Mouse (Mus musculus) limb, embryonic 15.5 days (tissue): Measurements from ENCODE around the gene Selenos. TPM values are rescaled to one million over a fixed set of nuclear protein-coding genes. Genes with fewer than 3 reads are reported as not detected.
A peak's percentile ranks its signal among the peaks of the same experiment; 100 is the strongest.

Experiments used
- ATAC-seq: fragments of 200-750 bp; cut with Nextera tagmentation; 2 replicates; pipeline ENCODE4 v1.8.0; 2017; ENCODE audit warnings: low read depth, moderate TSS enrichment; ENCODE audit not compliant: insufficient number of reproducible peaks, low FRiP score, low TSS enrichment
- H3K27ac ChIP-seq: fragments of 300-500 bp; sonication (generic); 2 replicates; pipeline ENCODE4 v1.5.1; 2015; ENCODE audit warnings: moderate library complexity, mild to moderate bottlenecking, inconsistent platforms
- H3K27me3 ChIP-seq: fragments of 300-500 bp; sonication (generic); 2 replicates; pipeline ENCODE4 v1.6.1; 2015; ENCODE audit warnings: inconsistent platforms
- H3K36me3 ChIP-seq: fragments of 300-500 bp; sonication (generic); 2 replicates; pipeline ENCODE4 v1.6.1; 2015; ENCODE audit warnings: inconsistent platforms
- H3K4me1 ChIP-seq: fragments of 300-500 bp; sonication (generic); 2 replicates; pipeline ENCODE4 v1.6.1; 2015; ENCODE audit warnings: inconsistent platforms
- H3K4me2 ChIP-seq: fragments of 300-500 bp; sonication (generic); 2 replicates; pipeline ENCODE4 v1.6.1; 2015; ENCODE audit warnings: mild to moderate bottlenecking, inconsistent platforms
- H3K4me3 ChIP-seq: fragments of 300-500 bp; sonication (generic); 2 replicates; pipeline ENCODE4 v1.5.1; 2015; ENCODE audit warnings: mild to moderate bottlenecking, inconsistent platforms
- H3K9ac ChIP-seq: fragments of 300-500 bp; sonication (generic); 2 replicates; pipeline ENCODE4 v1.6.1; 2015; ENCODE audit warnings: inconsistent platforms
- H3K9me3 ChIP-seq: fragments of 300-500 bp; sonication (generic); 2 replicates; pipeline ENCODE4 v1.6.1; 2016; ENCODE audit warnings: inconsistent platforms
- WGBS: fragments of 180-500 bp; shearing (Covaris S2); methylation state at CpG from one replicate; pipeline ENCODE4 v1.1.7; 2015; 5-methylcytosine and 5-hydroxymethylcytosine counted together
- polyA plus RNA-seq: library from polyadenylated mRNA; unstranded; fragments of >200 nt; fragmentation: Nextera tagmentation; extraction: Ambion mirVana; gene quantifications from 2 replicates; pipeline ENCODE4 v1.2.1, GENCODE M21; 2015

The Selenos gene
- polyA plus RNA-seq, 1 experiment from 2014 or later: 154 TPM

DNA sequence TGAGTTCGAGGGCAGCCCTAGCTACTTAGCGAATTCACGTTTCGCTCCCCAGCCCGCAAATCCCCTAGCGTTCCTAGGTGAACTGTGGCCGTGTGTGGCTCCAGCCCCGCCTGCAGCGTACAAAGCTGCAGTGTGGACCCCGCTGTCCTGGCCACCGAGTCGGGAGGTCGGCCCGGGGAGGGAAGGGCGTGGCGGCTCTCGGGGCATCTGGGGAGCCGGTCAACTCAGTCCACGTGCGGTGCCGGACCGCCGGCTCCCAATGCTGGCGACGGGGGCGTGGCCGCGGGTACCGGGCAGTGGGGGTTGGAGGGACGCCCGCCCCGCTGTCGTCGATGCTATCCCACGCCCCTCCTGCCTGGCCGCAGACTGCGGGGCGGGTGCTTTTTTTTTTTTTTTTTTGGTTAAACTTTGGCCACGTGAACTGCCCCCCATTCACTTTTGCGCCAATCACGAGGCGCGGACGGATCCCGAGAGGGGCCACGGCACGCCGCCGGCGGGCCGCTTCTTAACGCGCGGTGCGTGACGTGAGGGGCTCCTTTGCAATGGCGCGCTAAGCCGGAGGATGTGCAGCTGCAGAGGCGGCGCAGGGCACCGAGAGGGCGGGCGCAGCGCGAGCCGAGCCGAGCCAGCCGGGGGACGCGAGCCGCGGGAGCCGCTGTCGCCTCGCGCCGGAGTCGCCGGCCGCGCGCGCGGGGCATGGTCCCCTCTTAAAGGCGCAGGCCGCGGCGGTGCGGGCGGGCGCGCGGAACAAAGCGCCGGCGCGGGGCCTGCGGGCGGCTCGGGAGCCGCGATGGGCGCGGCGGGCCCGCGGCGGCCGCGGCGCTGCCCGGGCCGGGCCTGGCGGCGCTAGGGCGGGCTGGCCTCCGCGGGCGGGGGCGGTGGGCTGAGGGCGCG, 29.8 kb downstream of the Selenos start, which contains the start of gene Chsy1:
TSS of gene Chsy1 (plus strand) at position 555 of the 894 bp plus-strand sequence.
- ATAC-seq: peak; percentile 88
- peak within 1 kb of the TSS; percentile 92 for H3K9ac ChIP-seq
- H3K27ac ChIP-seq: peak within 1 kb of the TSS; percentile 96
- H3K27me3 ChIP-seq: no peaks in the 10 kb centered on the region
- peak within 1 kb of the TSS; percentile 90 for H3K4me2 ChIP-seq
- under 1% methylated on average over 78 of the region's 123 CpGs for WGBS
- peaks cover 33% of the 10 kb centered on the region for H3K4me1 ChIP-seq
- H3K36me3 ChIP-seq: no peaks in the 10 kb centered on the region
- H3K4me3 ChIP-seq: peak within 1 kb of the TSS; percentile 80
- H3K9me3 ChIP-seq: no peaks in the 10 kb centered on the region

GRCm38 (mm10) chr7:66109855-66110635, 30.6 kb downstream of the Selenos start:
- under 1% methylated on average over 67 of the region's 77 CpGs for WGBS
- no peak for ATAC-seq
- peak overlapping the region; percentile 80 for H3K4me3 ChIP-seq

GRCm38 (mm10) chr7:66110636-66111112, 31.2 kb downstream of the Selenos start:
- no peak for ATAC-seq
- Histone ChIP-seq H3K4me2 (peak overlapping the region; percentile 76), H3K27me3 (no peaks in the 10 kb centered on the region), H3K9ac (peak overlapping the region; percentile 92), H3K36me3 (no peaks in the 10 kb centered on the region), H3K4me1 (peaks cover 40% of the 10 kb centered on the region), H3K27ac (peak overlapping the region; percentile 96), H3K4me3 (peak overlapping the region; percentile 80), H3K9me3 (no peaks in the 10 kb centered on the region)
- 2% methylated on average over 10 of the region's 10 CpGs for WGBS

More at GRCm38 (mm10) chr7:66109855-66110635, 30.6 kb downstream of the Selenos start:
- no peaks in the 10 kb centered on the region for H3K27me3 ChIP-seq
- peak overlapping the region; percentile 92 for H3K9ac ChIP-seq
- peak overlapping the region; percentile 76 for H3K4me2 ChIP-seq
- no peaks in the 10 kb centered on the region for H3K36me3 ChIP-seq
- H3K27ac ChIP-seq: peak overlapping the region; percentile 96
- peaks cover 39% of the 10 kb centered on the region for H3K4me1 ChIP-seq
- H3K9me3 ChIP-seq: no peaks in the 10 kb centered on the region

- Histone ChIP-seq H3K4me1 (peaks cover 45% of the 10 kb centered on the region), H3K4me3 (peak overlapping the region; percentile 80), H3K9me3 (no peaks in the 10 kb centered on the region), H3K9ac (no peak overlapping the region; the same call in 1 of the 2 replicates), H3K4me2 (peak overlapping the region; percentile 76), H3K36me3 (no peaks in the 10 kb centered on the region), H3K27me3 (no peaks in the 10 kb centered on the region), H3K27ac (peak overlapping the region; percentile 96)
- no peak for ATAC-seq
- 56% methylated on average over 10 of the region's 10 CpGs for WGBS
These were observed 31.8 kb downstream of the Selenos start for GRCm38 (mm10) chr7:66111211-66111610.

GRCm38 (mm10) chr7:66113561-66113960, 34.1 kb downstream of the Selenos start:
- WGBS: 85% methylated on average over 3 of the region's 3 CpGs
- ATAC-seq: no peak
- no peaks in the 10 kb centered on the region for H3K27me3 ChIP-seq
- H3K9me3 ChIP-seq: no peaks in the 10 kb centered on the region
- H3K4me3 ChIP-seq: no peak overlapping the region
- no peaks in the 10 kb centered on the region for H3K36me3 ChIP-seq
- peaks cover 52% of the 10 kb centered on the region for H3K4me1 ChIP-seq
- no peak overlapping the region for H3K27ac ChIP-seq
- no peak overlapping the region for H3K4me2 ChIP-seq
- no peak overlapping the region for H3K9ac ChIP-seq

- Histone ChIP-seq H3K36me3 (no peaks in the 10 kb centered on the region), H3K27ac (0 out of 2 replicates have a peak overlapping the region, but pooled peaks have one; percentile 17), H3K27me3 (no peaks in the 10 kb centered on the region), H3K4me3 (no peak overlapping the region), H3K9ac (no peak overlapping the region), H3K4me1 (peaks cover 61% of the 10 kb centered on the region), H3K4me2 (no peak overlapping the region), H3K9me3 (no peaks in the 10 kb centered on the region)
- ATAC-seq: no peak
- 79% methylated on average over 11 of the region's 11 CpGs for WGBS
These were observed 36.4 kb downstream of the Selenos start for GRCm38 (mm10) chr7:66115821-66116343.

GRCm38 (mm10) chr7:66116906-66117482, 37.5 kb downstream of the Selenos start:
- H3K4me1 ChIP-seq: peaks cover 62% of the 10 kb centered on the region
- H3K4me2 ChIP-seq: no peak overlapping the region
- no peak overlapping the region for H3K9ac ChIP-seq
- WGBS: 77% methylated on average over 8 of the region's 8 CpGs
- H3K27me3 ChIP-seq: no peaks in the 10 kb centered on the region
- no peak overlapping the region for H3K27ac ChIP-seq
- no peaks in the 10 kb centered on the region for H3K9me3 ChIP-seq
- no peak overlapping the region for H3K4me3 ChIP-seq
- no peak for ATAC-seq
- no peaks in the 10 kb centered on the region for H3K36me3 ChIP-seq

- H3K36me3 ChIP-seq: no peaks in the 10 kb centered on the region
- H3K4me2 ChIP-seq: no peak overlapping the region
- H3K27ac ChIP-seq: no peak overlapping the region
- no peak overlapping the region for H3K9ac ChIP-seq
- no peak for ATAC-seq
- H3K4me1 ChIP-seq: peaks cover 57% of the 10 kb centered on the region
- H3K27me3 ChIP-seq: no peaks in the 10 kb centered on the region
- WGBS: 78% methylated on average over 3 of the region's 3 CpGs
- H3K4me3 ChIP-seq: no peak overlapping the region
- no peaks in the 10 kb centered on the region for H3K9me3 ChIP-seq
These were observed 38.6 kb downstream of the Selenos start for GRCm38 (mm10) chr7:66118046-66118445.

GRCm38 (mm10) chr7:66118796-66119195, 39.3 kb downstream of the Selenos start:
- no peak for ATAC-seq
- no peak overlapping the region for H3K4me3 ChIP-seq
- H3K9me3 ChIP-seq: no peaks in the 10 kb centered on the region
- H3K9ac ChIP-seq: no peak overlapping the region
- H3K36me3 ChIP-seq: no peaks in the 10 kb centered on the region
- no peak overlapping the region for H3K4me2 ChIP-seq
- peaks cover 50% of the 10 kb centered on the region for H3K4me1 ChIP-seq
- H3K27me3 ChIP-seq: no peaks in the 10 kb centered on the region
- WGBS: 69% methylated on average over 7 of the region's 7 CpGs
- no peak overlapping the region for H3K27ac ChIP-seq

- Histone ChIP-seq H3K9me3 (no peaks in the 10 kb centered on the region), H3K4me3 (no peak overlapping the region), H3K27me3 (no peaks in the 10 kb centered on the region), H3K4me2 (no peak overlapping the region), H3K9ac (no peak overlapping the region), H3K36me3 (peaks cover under 1% of the 10 kb centered on the region; the same call in 1 of the 2 replicates), H3K27ac (no peak overlapping the region; the same call in 1 of the 2 replicates), H3K4me1 (peaks cover 48% of the 10 kb centered on the region)
- ATAC-seq: no peak
- 50% methylated on average over 1 of the region's 1 CpGs for WGBS
These were observed 40.7 kb downstream of the Selenos start for GRCm38 (mm10) chr7:66120139-66120538.

DNA sequence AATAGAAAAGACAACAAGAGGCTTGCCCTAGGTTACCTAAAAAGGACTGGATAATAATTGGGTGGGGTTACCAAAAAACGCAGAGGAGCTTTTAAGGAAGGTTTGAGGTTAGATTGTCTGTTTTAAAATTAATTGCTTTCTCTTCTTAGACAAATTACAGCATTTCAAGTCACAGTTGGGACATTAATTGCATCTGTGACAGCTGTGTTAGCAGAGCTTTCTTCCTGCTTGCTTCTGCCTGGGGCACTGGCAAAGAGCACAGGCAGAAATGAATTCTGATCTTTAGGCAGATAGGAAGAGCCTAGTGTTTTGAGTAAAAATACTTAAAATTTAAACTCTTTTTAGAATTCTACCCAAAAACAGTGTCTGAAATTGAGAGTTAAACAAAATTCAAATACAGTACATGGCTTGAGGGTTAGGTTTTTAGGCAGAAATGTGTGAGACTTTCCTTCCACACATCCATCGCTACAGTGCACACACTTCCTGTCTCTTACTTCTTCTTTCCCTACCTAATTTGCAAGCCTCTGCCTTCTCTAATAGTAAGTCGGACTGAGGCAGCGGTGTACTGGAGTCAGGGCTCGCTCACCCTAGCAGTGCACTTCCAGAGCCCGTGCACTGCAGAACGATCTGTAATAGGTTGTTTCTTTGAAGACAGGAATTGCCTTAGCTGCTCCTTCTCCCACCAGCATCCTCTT, 41.4 kb downstream of the Selenos start:
- no peak overlapping the region; the same call in 1 of the 2 replicates for H3K4me2 ChIP-seq
- WGBS: 35% methylated on average over 7 of the region's 7 CpGs
- H3K27me3 ChIP-seq: no peaks in the 10 kb centered on the region
- no peaks in the 10 kb centered on the region for H3K9me3 ChIP-seq
- no peak overlapping the region for H3K4me3 ChIP-seq
- H3K4me1 ChIP-seq: peaks cover 46% of the 10 kb centered on the region
- no peak overlapping the region for H3K9ac ChIP-seq
- H3K27ac ChIP-seq: no peak overlapping the region
- peaks cover 8% of the 10 kb centered on the region for H3K36me3 ChIP-seq
- ATAC-seq: no peak
